Mouse (Mus musculus) cerebellum, adult 2 months (tissue): ENCODE results near the gene Ccr7. TPM values are rescaled to one million over a fixed set of nuclear protein-coding genes. Genes with fewer than 3 reads are reported as not detected.

Experiments used
- DNase-seq, 2 experiments: peaks; one replicate each; pipeline ENCODE4 v3.0.0; 2021
- H3K27ac ChIP-seq: fragments of 200-500 bp; 2 replicates; pipeline ENCODE4 v1.5.1; 2012; ENCODE audit warnings: low read length, control low read depth, inconsistent platforms; ENCODE audit not compliant: insufficient read depth
- H3K27me3 ChIP-seq: fragments of 200-500 bp; 2 replicates; pipeline ENCODE4 v1.6.1; 2012; ENCODE audit warnings: inconsistent platforms, mild to moderate bottlenecking, low read length, moderate library complexity; ENCODE audit not compliant: control insufficient read depth, insufficient read depth
- H3K4me1 ChIP-seq: fragments of 200-500 bp; 2 replicates; pipeline ENCODE4 v1.6.1; 2011; ENCODE audit warnings: low read length; ENCODE audit not compliant: control insufficient read depth, insufficient read depth
- H3K4me3 ChIP-seq: fragments of 200-500 bp; replicated peaks from 2 replicates; pipeline ENCODE3; 2011; ENCODE audit warnings: mild to moderate bottlenecking, low read depth, low read length, control low read depth; ENCODE audit not compliant: insufficient read depth
- CTCF ChIP-seq: fragments of 200-500 bp; IDR thresholded peaks from 2 replicates; pipeline ENCODE4 v1.5.1; 2011; ENCODE audit warnings: low read depth, mild to moderate bottlenecking, control low read depth, low read length, moderate library complexity, borderline replicate concordance; ENCODE audit not compliant: insufficient read depth
- POLR2A ChIP-seq: fragments of 200-500 bp; IDR thresholded peaks from 2 replicates; pipeline ENCODE4 v1.6.1; 2011; ENCODE audit warnings: low read length, control low read depth, borderline replicate concordance; ENCODE audit not compliant: insufficient read depth
- WGBS: fragments of 180-500 bp; shearing (Covaris S2); methylation state at CpG from one replicate; pipeline ENCODE4 v1.1.7; 2018; 5-methylcytosine and 5-hydroxymethylcytosine counted together
- polyA plus RNA-seq: library from polyadenylated mRNA; depleted of rRNA; stranded (reverse); fragments of >200 nt; gene quantifications from 2 replicates; pipeline ENCODE4 v1.2.3, GENCODE M21; 2012

The Ccr7 gene
- polyA plus RNA-seq, 1 experiment = 0.11 TPM

DNA sequence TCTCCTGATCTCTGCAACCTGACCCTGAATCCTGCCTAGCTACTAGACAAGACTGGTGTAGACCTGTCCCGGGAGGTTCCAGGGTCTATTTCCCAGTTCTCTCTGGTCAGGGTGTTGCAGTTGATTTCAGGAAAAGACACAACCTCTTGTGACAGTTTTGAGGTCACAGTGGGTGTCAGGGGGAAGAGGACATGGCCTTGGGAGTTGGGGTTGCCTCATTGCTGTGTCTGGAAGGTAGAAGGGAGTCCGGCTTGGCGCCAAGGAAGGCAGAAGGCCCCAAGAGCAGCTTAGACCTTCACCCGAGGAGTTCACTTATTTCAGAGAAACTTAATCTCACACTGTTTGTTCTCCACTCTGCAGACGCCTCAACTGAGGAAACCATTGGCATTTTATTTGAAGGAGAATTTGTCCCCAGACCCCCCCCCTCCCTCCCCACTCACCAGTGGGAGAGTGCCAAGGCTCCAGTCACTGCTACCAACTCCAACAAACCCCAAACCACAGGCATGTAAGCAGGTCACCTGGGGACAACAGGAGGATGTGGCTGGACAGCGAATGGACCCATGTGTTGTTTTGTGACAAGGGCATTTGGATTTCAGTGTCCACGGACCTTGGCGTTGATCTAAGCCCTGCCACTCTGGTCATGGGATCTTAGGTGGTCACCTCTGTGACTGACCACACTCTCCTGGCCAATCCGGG lies 52.2 kb downstream of the Ccr7 start:
- DNase-seq = no peak
- no peaks in the 10 kb centered on the region; the same call in 1 of the 2 replicates for H3K4me1 ChIP-seq
- 86% methylated on average over 9 of the region's 9 CpGs for WGBS
- TF ChIP-seq POLR2A = no peak
- TF ChIP-seq CTCF = no peak
- no peak overlapping the region for H3K27ac ChIP-seq
- H3K4me3 ChIP-seq = no peak overlapping the region
- no peaks in the 10 kb centered on the region for H3K27me3 ChIP-seq

DNA sequence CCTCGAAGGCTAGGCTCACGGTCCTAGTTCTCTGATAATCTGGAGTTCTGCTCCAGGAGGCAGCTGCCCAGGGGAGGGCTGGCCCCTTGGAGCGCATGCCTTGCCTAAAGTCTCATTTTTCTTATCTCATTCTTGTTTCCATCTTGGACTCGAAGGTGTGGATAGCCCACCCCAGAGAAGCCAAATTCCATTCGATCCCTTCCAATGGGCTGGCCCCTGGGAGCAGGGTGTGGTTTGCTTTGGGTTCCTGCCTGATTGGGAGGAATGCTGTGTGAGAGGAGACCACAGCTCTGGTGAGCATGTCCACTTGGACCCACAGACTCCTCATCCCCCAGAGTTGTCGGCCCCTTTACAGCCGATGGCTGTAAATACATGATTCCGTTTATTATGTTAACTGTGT lies 53.2 kb downstream of the Ccr7 start:
- TF ChIP-seq POLR2A (no peak), CTCF (no peak)
- Histone ChIP-seq H3K4me3 (no peak overlapping the region), H3K27ac (no peak overlapping the region), H3K4me1 (no peaks in the 10 kb centered on the region; the same call in 1 of the 2 replicates), H3K27me3 (no peaks in the 10 kb centered on the region)
- DNase-seq = no peak
- 84% methylated on average over 8 of the region's 8 CpGs for WGBS

DNA sequence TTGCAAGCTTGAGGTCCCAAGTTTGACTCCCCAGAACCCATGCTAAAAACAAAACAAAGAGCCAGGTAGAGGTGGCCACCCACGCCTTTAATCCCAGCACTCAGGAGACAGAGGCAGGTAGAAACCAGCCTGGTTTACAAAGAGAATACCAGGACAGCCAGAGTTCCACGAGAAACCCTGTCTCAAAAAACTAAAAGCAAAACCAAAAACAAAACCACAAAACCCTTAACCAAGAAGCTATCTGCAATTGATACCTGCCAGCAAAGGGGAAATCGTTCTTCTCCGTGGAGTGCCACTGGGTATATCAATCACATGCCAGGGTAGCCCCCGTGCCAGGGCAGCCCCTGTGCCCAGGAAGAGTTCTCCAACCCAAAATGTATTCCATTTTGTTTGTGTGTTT lies 54.7 kb downstream of the Ccr7 start:
- TF ChIP-seq CTCF (no peak), POLR2A (no peak)
- Histone ChIP-seq H3K4me3 (no peak overlapping the region), H3K27me3 (no peaks in the 10 kb centered on the region), H3K27ac (no peak overlapping the region), H3K4me1 (no peaks in the 10 kb centered on the region; the same call in 1 of the 2 replicates)
- WGBS = 67% methylated on average over 5 of the region's 5 CpGs
- DNase-seq = no peak

DNA sequence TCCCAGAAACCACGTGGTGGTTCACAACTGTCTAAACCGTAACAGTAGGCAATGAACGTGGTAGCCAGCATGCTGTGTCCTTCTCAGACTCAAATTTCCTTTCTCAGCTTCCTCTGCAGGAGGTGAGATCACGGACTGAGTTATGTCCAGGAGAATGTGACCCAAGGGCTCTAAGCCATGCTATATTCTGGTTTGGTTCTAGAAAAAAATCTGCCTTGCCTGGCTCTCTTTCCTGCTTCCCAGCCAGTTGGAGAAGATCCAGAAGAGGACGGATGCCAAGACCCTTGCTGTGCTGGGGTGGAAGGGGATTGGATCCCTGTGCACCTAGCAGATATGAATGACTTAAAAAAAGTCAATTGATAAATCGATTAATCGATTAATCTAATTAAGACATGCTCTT lies 55.4 kb downstream of the Ccr7 start:
- Histone ChIP-seq H3K4me1 (no peaks in the 10 kb centered on the region; the same call in 1 of the 2 replicates), H3K27ac (no peak overlapping the region), H3K27me3 (no peaks in the 10 kb centered on the region), H3K4me3 (no peak overlapping the region)
- TF ChIP-seq CTCF = no peak
- TF ChIP-seq POLR2A = no peak
- 27% methylated on average over 7 of the region's 7 CpGs for WGBS
- DNase-seq = no peak

DNA sequence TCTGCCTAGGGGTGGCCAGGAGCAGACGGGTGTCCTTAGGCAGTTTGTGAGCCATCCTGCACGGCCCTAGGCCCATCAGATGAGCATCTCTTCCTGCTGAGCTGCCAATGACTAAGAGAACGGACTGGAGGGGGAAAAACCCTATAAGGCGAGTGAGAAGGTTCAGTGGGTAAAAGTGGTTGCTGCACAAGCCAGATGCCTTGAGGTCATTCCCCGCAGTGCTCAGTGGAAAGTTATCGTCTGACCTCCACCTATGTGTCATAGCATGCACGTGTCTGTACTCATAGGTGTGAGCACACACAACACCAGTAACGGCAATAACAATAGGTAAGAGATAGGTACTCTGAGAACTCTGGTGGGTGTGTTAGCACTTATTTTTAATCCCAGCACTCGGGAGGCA lies 56.0 kb downstream of the Ccr7 start:
- TF ChIP-seq POLR2A (no peak), CTCF (no peak)
- Histone ChIP-seq H3K4me1 (no peaks in the 10 kb centered on the region; the same call in 1 of the 2 replicates), H3K4me3 (no peak overlapping the region), H3K27ac (no peak overlapping the region), H3K27me3 (no peaks in the 10 kb centered on the region)
- DNase-seq = no peak
- 92% methylated on average over 9 of the region's 9 CpGs for WGBS

DNA sequence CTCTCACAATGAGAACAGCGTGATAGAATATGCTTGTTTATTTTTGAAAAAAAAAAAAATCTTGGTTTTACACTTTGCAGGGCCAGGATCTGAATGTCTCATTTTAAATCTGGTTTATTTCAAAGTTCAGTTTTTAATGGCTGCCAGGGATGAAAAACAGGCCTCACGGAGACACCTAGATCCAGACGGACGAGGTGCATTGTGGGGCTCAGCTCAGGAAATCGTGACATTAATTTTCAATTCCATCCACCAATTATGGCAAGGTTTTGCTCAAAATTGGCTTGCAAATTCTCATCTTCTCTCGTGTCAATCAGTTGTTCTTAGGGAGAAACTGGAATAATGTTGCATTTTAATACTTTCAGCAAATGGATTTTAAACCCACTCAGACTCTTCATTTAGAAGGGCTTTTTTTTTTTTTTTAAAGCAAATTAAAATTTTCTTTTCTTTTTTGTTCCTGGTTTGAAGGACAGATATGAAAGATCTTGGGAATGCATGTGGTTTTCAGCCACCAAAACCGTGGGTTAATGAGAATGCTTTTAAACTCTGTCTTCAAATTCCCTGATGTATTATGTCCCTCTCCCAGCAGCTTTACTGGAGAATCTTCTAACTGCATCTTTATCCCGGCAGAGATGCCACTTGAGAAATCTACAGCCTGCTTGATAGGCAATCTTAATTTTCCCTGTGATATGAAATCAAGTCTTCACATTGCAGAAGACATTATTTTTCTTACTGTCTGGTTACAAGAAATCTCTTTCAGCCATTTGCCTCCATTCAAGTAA lies 57.7 kb downstream of the Ccr7 start:
- no peak for DNase-seq
- Histone ChIP-seq H3K27ac (no peak overlapping the region), H3K27me3 (no peaks in the 10 kb centered on the region), H3K4me1 (no peaks in the 10 kb centered on the region), H3K4me3 (no peak overlapping the region)
- WGBS = 88% methylated on average over 8 of the region's 8 CpGs
- TF ChIP-seq POLR2A (no peak), CTCF (no peak)

DNA sequence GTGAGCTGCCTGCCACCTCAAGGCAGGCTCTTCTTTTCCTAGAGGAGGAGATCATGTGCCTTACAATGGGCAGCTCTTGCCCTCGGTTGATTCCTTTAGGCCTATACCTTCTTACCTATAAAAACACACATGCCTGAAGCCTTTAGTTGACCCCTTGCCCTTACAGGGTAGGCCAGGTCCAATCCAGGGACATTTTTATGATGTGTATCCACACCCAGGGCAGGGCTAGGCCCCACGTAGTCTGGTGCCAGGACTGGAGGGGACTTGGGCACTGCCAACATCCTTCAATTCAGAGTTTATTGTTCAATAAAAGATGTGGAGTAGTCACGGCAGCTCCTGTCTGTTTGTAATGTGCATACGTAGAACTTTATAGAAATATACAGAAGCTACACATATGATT lies 58.5 kb downstream of the Ccr7 start:
- TF ChIP-seq CTCF (no peak), POLR2A (no peak)
- DNase-seq = no peak

DNA sequence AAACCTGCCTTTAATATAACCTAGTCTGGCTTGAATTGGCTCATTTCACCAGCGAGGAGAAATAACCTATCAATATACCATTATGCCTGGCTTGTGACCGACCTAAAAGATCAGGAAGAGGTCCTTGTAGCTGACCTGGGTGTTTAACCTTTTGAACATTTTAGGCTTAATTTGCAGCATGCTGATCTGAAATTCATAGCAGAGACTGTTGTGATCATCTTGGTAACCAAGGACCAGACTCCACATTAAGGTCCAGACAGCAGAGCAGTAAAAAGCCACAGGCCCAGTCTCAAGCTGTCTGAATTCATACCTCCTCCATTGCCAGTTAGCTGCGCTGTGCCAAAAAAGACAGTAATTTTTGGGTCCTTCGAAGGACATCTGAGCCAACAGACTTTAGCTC lies 59.1 kb downstream of the Ccr7 start:
- no peak for DNase-seq
- WGBS = 69% methylated on average over 4 of the region's 4 CpGs
- H3K4me3 ChIP-seq = no peak overlapping the region

More for the DNA sequence above, 58.5 kb downstream of the Ccr7 start:
- 83% methylated on average over 4 of the region's 4 CpGs for WGBS
- H3K4me3 ChIP-seq = no peak overlapping the region
- no peaks in the 10 kb centered on the region for H3K27me3 ChIP-seq
- no peak overlapping the region for H3K27ac ChIP-seq
- no peaks in the 10 kb centered on the region for H3K4me1 ChIP-seq

More for the DNA sequence above, 59.1 kb downstream of the Ccr7 start:
- Histone ChIP-seq H3K27ac (no peak overlapping the region), H3K4me1 (no peaks in the 10 kb centered on the region), H3K27me3 (no peaks in the 10 kb centered on the region)
- TF ChIP-seq CTCF (no peak), POLR2A (no peak)
